9 mouse cellular contexts compared by ENCODE assay signal in the genomic region with DNA sequence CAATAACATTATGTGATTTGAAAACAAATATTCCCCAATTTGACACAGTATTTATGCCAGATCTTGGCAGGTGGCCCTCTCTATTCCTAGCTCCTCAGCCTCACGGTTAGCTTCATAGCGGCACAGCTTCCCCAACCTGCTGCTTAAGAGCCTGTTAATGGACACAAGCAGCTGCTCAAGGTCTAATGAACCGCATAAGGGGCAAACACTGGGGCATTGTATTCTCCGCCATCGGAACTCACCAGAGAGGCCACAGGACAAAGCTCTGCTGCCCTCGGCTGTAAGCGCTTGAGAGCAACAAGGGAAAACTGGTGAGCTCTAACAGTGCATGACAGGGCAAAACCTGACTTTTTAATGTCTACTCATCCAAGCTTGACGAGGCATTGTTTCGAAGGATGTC. TPM values are rescaled to one million over a fixed set of nuclear protein-coding genes. Genes with fewer than 3 reads are reported as not detected.
DNase-seq lines count a peak whose midpoint lies in the region; ATAC-seq lines count a peak whose summit lies in the region.
"Had no signal": no experiment of that assay in that cellular context is flagged by ENCODE, and none has a peak within 500 bp of the region (broad histone marks: within the 10 kb centered on the region; RNA-seq: fewer than 3 reads in every experiment).

No protein-coding gene starts in this region.

- no peaks in the 10 kb centered on the region for H3K27me3 ChIP-seq in hindbrain, embryonic 15.5 days

- no peaks in the 10 kb centered on the region for H3K9me3 ChIP-seq in hindbrain, embryonic 15.5 days

- no peak overlapping the region for H3K27ac ChIP-seq in hindbrain, embryonic 15.5 days (replicated peaks)

- H3K4me2 ChIP-seq in hindbrain, embryonic 15.5 days = no peak overlapping the region

- H3K4me3 ChIP-seq in hindbrain, embryonic 15.5 days = no peak overlapping the region

- no peaks in the 10 kb centered on the region for H3K36me3 ChIP-seq in hindbrain, embryonic 15.5 days
- H3K36me3 ChIP-seq: G1E had no signal

- peaks cover 20% of the 10 kb centered on the region for H3K4me1 ChIP-seq in hindbrain, embryonic 15.5 days (replicated peaks)

- DNase-seq in ovary, adult 18-20 months (ENCODE audit: low spot score) = peak; percentile 8
- DNase-seq in ovary, postnatal 14 days (ENCODE audit: low spot score) = no peak
- peak; percentile 80 for DNase-seq in embryo, embryonic 10.5 days (ENCODE audit: low spot score)
- peak; percentile 97 for DNase-seq in retina, postnatal 1 day
- no peak for DNase-seq in frontal cortex, postnatal 14 days (ENCODE audit: low spot score in 2 of 2)
- no peak for DNase-seq in lung, postnatal 14 days
- DNase-seq: spleen, adult 18-20 months had no signal

- 11% methylated on average over 9 of the region's 9 CpGs for WGBS in hindbrain, embryonic 15.5 days

- H3K9ac ChIP-seq in hindbrain, embryonic 15.5 days = no peak overlapping the region

- ATAC-seq in hindbrain, embryonic 15.5 days (ENCODE audit: low FRiP score, low read depth) = 0 out of 2 replicates have a peak, but pooled peaks have one; percentile 44

RNA-seq across cellular contexts. Expression of gene Unc13c, which starts 2.0 kb away (rescaled TPM):
- polyA plus RNA-seq in hindbrain, embryonic 15.5 days (2015; fragmentation: Nextera tagmentation; extraction: Ambion mirVana) = 5.8 and 6.4 TPM in 2 replicates
- polyA plus RNA-seq: G1E had no signal

Comparison
In these comparisons a context has a peak if more than half of its experiments do, and no peak if none do; other contexts are left out.
1. DNase-seq: peak in ovary, adult 18-20 months (single experiment), embryo, embryonic 10.5 days (single experiment) and retina, postnatal 1 day (single experiment); none in ovary, postnatal 14 days (single experiment), frontal cortex, postnatal 14 days (0 of 2) and lung, postnatal 14 days (single experiment).